Mouse (Mus musculus) limb, embryonic 11.5 days (tissue): ENCODE results near the gene Gm13288. TPM values are rescaled to one million over a fixed set of nuclear protein-coding genes. Genes with fewer than 3 reads are reported as not detected.
A peak's percentile ranks its signal among the peaks of the same experiment; 100 is the strongest.
"Not testable (repeated sequence)": the region's sequence is repeated elsewhere in the genome, so short reads cannot be mapped to it uniquely, and the experiment has no call there.

Experiments
- ATAC-seq: fragments of 200-750 bp; cut with Nextera tagmentation; 2 replicates; pipeline ENCODE4 v1.8.0; 2017; ENCODE audit warnings: low read depth; ENCODE audit not compliant: insufficient number of reproducible peaks, low FRiP score, low TSS enrichment
- DNase-seq: peaks from one replicate; pipeline ENCODE4 v3.0.0-alpha.2; 2015; ENCODE audit warnings: low spot score
- H3K27ac ChIP-seq: fragments of 300-500 bp; sonication (generic); replicated peaks from 2 replicates; pipeline ENCODE4 v1.5.1; 2014; ENCODE audit warnings: low read depth, mild to moderate bottlenecking, low read length
- H3K27me3 ChIP-seq: fragments of 300-500 bp; sonication (generic); 2 replicates; pipeline ENCODE4 v1.6.1; 2014; ENCODE audit warnings: mild to moderate bottlenecking, low read length, mixed read lengths; ENCODE audit not compliant: control insufficient read depth, insufficient read depth
- H3K36me3 ChIP-seq: fragments of 300-500 bp; sonication (generic); 2 replicates; pipeline ENCODE4 v1.6.1; 2014; ENCODE audit warnings: mild to moderate bottlenecking, low read length, moderate library complexity, mixed read lengths; ENCODE audit not compliant: control insufficient read depth, insufficient read depth
- H3K4me1 ChIP-seq: fragments of 300-500 bp; sonication (generic); 2 replicates; pipeline ENCODE4 v1.6.1; 2014; ENCODE audit warnings: low read length, mixed read lengths; ENCODE audit not compliant: control insufficient read depth, insufficient read depth
- H3K4me2 ChIP-seq: fragments of 300-500 bp; sonication (generic); 2 replicates; pipeline ENCODE4 v1.6.1; 2014; ENCODE audit warnings: low read depth, mild to moderate bottlenecking, moderate library complexity; ENCODE audit not compliant: severe bottlenecking
- H3K4me3 ChIP-seq: fragments of 300-500 bp; sonication (generic); 2 replicates; pipeline ENCODE4 v1.5.1; 2014; ENCODE audit warnings: low read depth, low read length
- H3K9ac ChIP-seq: fragments of 300-500 bp; sonication (generic); 2 replicates; pipeline ENCODE4 v1.6.1; 2014; ENCODE audit warnings: mild to moderate bottlenecking, low read length
- H3K9me3 ChIP-seq: fragments of 300-500 bp; sonication (generic); 2 replicates; pipeline ENCODE4 v1.6.1; 2016; ENCODE audit warnings: low read length; ENCODE audit not compliant: control insufficient read depth
- WGBS: fragments of 180-500 bp; shearing (Covaris S2); extraction: QIAGEN DNeasy Blood & Tissue Kit; methylation state at CpG from one replicate; pipeline ENCODE4 v1.1.7; 2014; 5-methylcytosine and 5-hydroxymethylcytosine counted together
- polyA plus RNA-seq: library from polyadenylated mRNA; unstranded; fragments of >200 nt; fragmentation: Nextera tagmentation; extraction: Ambion mirVana; gene quantifications from 2 replicates; pipeline ENCODE4 v1.2.1, GENCODE M21; 2014

The Gm13288 gene
- not detected in 2 replicates for polyA plus RNA-seq

- not testable (repeated sequence) for H3K27ac ChIP-seq, H3K4me3 ChIP-seq, H3K4me1 ChIP-seq, H3K9me3 ChIP-seq, H3K9ac ChIP-seq, H3K4me2 ChIP-seq, DNase-seq, H3K27me3 ChIP-seq, H3K36me3 ChIP-seq, ATAC-seq
- no CpG with 5 or more reads among the region's 8 CpGs for WGBS
Observed at GRCm38 (mm10) chr4:88805231-88805630, at the start of gene Gm13288. TSS of gene Gm13288 (plus strand) at chr4:88805531.

DNA sequence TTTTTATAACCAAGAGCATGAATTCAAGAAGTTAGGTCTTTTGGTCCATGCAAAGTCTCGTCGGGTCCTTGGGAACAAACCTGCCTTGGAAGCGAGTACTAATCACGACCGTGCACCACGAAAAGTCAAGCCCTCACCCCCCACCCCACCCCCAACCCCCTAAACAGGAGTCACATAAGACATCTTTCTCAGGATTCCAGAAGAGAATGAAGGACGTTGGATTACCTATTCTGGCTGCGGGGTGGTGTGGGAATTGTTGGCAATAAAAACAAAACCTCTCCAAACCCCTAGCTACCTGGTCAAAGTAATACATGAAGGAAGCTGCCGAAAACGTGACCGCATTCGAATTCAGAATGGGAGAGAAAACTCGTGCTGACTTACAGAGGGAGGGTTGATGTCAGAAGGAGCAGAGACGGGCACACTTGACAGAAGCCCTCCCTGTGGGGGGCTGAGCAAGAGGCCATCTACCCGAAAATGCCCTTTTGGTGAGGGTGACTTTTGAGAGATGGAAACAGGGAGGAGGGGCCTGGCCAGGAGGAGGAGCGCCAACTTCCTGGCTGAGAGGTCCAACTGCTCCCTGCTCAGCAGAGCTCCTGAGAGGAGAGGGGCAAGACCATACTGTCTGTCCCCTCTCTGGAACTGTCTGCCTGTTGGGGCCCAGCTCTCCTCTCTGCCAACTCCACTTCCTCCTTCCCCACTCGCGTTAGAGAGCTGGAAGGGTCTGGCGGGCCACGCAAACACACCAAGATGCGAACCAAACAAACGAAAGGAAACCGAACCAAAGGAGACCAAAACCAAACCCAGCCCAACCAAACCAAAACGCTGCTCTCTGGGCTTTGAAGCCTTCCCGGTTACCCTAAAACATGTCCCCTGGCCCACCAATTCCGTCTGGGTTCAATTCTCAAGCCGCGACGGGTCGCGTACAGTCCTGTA lies 48.5 kb upstream of the Gm13288 start:
- Histone ChIP-seq H3K4me2 (peak overlapping the region; percentile 61), H3K4me3 (peak overlapping the region; percentile 37), H3K27ac (peak overlapping the region; percentile 77), H3K9ac (peak overlapping the region; percentile 60)
- ATAC-seq, H3K9me3 ChIP-seq, H3K27me3 ChIP-seq, H3K36me3 ChIP-seq, H3K4me1 ChIP-seq: not testable (repeated sequence)
- peak; percentile 58 for DNase-seq
- 14% methylated on average over 28 of the region's 31 CpGs for WGBS

- DNase-seq (peak; percentile 85), ATAC-seq (peak; percentile 99)
- not testable (repeated sequence) for H3K4me1 ChIP-seq, H3K9me3 ChIP-seq, H3K27me3 ChIP-seq, H3K36me3 ChIP-seq
- H3K4me2 ChIP-seq: peak overlapping the region; percentile 61
- H3K9ac ChIP-seq: peak overlapping the region; percentile 60; the same call in 1 of the 2 replicates
- H3K4me3 ChIP-seq: peak overlapping the region; percentile 37
- H3K27ac ChIP-seq: peak overlapping the region; percentile 77
- WGBS: under 1% methylated on average over 11 of the region's 21 CpGs
Observed at GRCm38 (mm10) chr4:88757628-88758031, 47.7 kb upstream of the Gm13288 start.

DNA sequence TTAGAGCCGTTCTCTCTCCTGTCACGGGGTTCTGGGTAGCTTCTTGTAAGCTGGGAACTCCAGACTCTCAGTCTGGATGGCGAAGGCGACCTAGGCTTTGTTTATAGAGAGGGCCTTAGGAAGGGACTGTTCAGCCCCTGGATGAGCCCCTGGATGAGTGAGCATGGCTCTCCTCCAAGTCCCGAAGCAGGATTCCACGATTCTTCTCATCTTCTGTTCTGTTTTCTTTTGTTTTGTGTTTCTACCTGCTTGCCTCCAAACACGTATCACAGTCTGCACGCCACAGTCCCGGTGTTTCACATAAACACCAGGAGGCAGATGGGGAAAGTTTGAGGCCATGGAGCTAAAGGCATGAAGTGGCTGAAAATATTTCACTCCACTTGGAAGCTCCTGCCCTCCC lies 46.6 kb upstream of the Gm13288 start:
- H3K4me1 ChIP-seq, H3K36me3 ChIP-seq, H3K9ac ChIP-seq, H3K4me3 ChIP-seq, H3K9me3 ChIP-seq, H3K27ac ChIP-seq, H3K4me2 ChIP-seq, ATAC-seq, H3K27me3 ChIP-seq, DNase-seq: not testable (repeated sequence)
- 88% methylated on average over 9 of the region's 9 CpGs for WGBS

DNA sequence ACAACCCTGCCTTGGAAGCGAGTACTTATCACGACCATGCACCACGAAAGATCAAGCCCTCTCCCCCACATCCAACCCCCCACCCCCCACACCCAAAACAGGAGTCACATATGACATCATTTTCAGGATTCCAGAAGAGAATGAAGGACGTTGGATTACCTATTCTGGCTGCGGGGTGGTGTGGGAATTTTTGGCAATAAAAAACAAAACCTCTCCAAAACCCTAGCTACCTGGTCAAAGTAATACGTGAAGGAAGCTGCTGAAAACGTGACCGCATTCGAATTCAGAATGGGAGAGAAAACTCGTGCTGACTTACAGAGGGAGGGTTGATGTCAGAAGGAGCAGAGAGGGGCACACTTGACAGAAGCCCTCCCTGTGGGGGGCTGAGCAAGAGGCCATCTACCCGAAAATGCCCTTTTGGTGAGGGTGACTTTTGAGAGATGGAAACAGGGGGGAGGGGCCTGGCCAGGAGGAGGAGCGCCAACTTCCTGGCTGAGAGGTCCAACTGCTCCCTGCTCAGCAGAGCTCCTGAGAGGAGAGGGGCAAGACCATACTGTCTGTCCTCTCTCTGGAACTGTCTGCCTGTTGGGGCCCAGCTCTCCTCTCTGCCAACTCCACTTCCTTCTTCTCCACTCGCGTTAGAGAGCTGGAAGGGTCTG lies 45.6 kb upstream of the Gm13288 start, which contains the start of gene Gm13283:
Gm13283 (plus strand) TSS at position 510 of the 659 bp plus-strand sequence.
- not testable (repeated sequence) for H3K36me3 ChIP-seq, H3K9me3 ChIP-seq, H3K27me3 ChIP-seq, H3K9ac ChIP-seq, H3K4me1 ChIP-seq, ATAC-seq, H3K27ac ChIP-seq, DNase-seq, H3K4me3 ChIP-seq
- WGBS: 26% methylated on average over 6 of the region's 14 CpGs
- H3K4me2 ChIP-seq: peak within 1 kb of the TSS; percentile 17; the same call in 1 of the 2 replicates

- peak overlapping the region; percentile 17; the same call in 1 of the 2 replicates for H3K4me2 ChIP-seq
- H3K27ac ChIP-seq, H3K36me3 ChIP-seq, H3K27me3 ChIP-seq, H3K4me3 ChIP-seq, H3K4me1 ChIP-seq, H3K9me3 ChIP-seq, H3K9ac ChIP-seq, ATAC-seq: not testable (repeated sequence)
- peak; percentile 76 for DNase-seq
- WGBS: under 1% methylated on average over 17 of the region's 28 CpGs
Observed at GRCm38 (mm10) chr4:88760431-88760830, 44.9 kb upstream of the Gm13288 start.

DNA sequence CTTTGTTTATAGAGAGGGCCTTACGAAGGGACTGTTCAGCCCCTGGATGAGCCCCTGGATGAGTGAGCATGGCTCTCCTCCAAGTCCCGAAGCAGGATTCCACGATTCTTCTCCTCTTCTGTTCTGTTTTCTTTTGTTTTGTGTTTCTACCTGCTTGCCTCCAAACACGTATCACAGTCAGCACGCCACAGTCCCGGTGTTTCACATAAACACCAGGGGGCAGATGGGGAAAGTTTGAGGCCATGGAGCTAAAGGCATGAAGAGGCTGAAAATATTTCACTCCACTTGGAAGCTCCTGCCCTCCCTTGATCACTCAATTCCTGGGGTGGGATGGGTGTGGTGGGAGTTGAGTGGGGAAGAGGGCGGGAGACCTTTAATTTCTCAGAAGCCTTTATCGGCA lies 43.6 kb upstream of the Gm13288 start:
- H3K36me3 ChIP-seq, DNase-seq, H3K27me3 ChIP-seq, H3K9me3 ChIP-seq, H3K4me3 ChIP-seq, ATAC-seq, H3K4me2 ChIP-seq, H3K9ac ChIP-seq, H3K27ac ChIP-seq, H3K4me1 ChIP-seq: not testable (repeated sequence)
- 69% methylated on average over 6 of the region's 8 CpGs for WGBS

GRCm38 (mm10) chr4:88762341-88762740 lies 43.0 kb upstream of the Gm13288 start:
- not testable (repeated sequence) for H3K4me2 ChIP-seq, DNase-seq, ATAC-seq, H3K9me3 ChIP-seq, H3K4me1 ChIP-seq, H3K27ac ChIP-seq, H3K4me3 ChIP-seq, H3K9ac ChIP-seq, H3K27me3 ChIP-seq, H3K36me3 ChIP-seq
- 55% methylated on average over 9 of the region's 9 CpGs for WGBS
